Mouse (Mus musculus): Measurements from ENCODE around the gene Selenom. TPM values are rescaled to one million over a fixed set of nuclear protein-coding genes. Genes with fewer than 3 reads are reported as not detected.

Selenom gene
- polyA plus RNA-seq, 1 experiment from 2014 or later, result 129 TPM

- 7% methylated on average over 8 of the region's 8 CpGs for WGBS
- Histone ChIP-seq H3K27me3 (ENCODE audit: control insufficient read depth, insufficient read depth, low read depth, low read length) (no peaks in the 10 kb centered on the region), H3K9ac (ENCODE audit: low read depth, low read length) (no peak overlapping the region; the same call in 1 of the 2 replicates), H3K27ac (ENCODE audit: low read length) (no peak overlapping the region), H3K4me3 (ENCODE audit: low read depth, low read length) (peak overlapping the region; percentile 60), H3K9me3 (replicated peaks; ENCODE audit: control insufficient read depth, low read length, poor library complexity, severe bottlenecking) (no peaks in the 10 kb centered on the region), H3K4me1 (ENCODE audit: control insufficient read depth, insufficient read depth, low read length) (peaks cover 9% of the 10 kb centered on the region; the same call in 1 of the 2 replicates), H3K36me3 (ENCODE audit: control insufficient read depth, insufficient read depth, low read length) (no peaks in the 10 kb centered on the region), H3K4me2 (ENCODE audit: low read length) (peak overlapping the region; percentile 98)
- no peak for ATAC-seq
Measured at GRCm38 (mm10) chr11:3534956-3535355, 20.5 kb downstream of the Selenom start.

GRCm38 (mm10) chr11:3535406-3535986 lies 21.0 kb downstream of the Selenom start:
- ATAC-seq, result peak; percentile 83
- Histone ChIP-seq H3K4me2 (ENCODE audit: low read length) (peak overlapping the region; percentile 98), H3K9me3 (replicated peaks; ENCODE audit: control insufficient read depth, low read length, poor library complexity, severe bottlenecking) (no peaks in the 10 kb centered on the region), H3K4me3 (ENCODE audit: low read depth, low read length) (peak overlapping the region; percentile 60), H3K9ac (ENCODE audit: low read depth, low read length) (peak overlapping the region; percentile 81), H3K27ac (ENCODE audit: low read length) (peak overlapping the region; percentile 77), H3K27me3 (ENCODE audit: control insufficient read depth, insufficient read depth, low read depth, low read length) (no peaks in the 10 kb centered on the region), H3K4me1 (ENCODE audit: control insufficient read depth, insufficient read depth, low read length) (peaks cover 9% of the 10 kb centered on the region; the same call in 1 of the 2 replicates), H3K36me3 (ENCODE audit: control insufficient read depth, insufficient read depth, low read length) (no peaks in the 10 kb centered on the region)
- under 1% methylated on average over 33 of the region's 36 CpGs for WGBS

GRCm38 (mm10) chr11:3536082-3536481 lies 21.6 kb downstream of the Selenom start:
- Histone ChIP-seq H3K4me3 (ENCODE audit: low read depth, low read length) (peak overlapping the region; percentile 60), H3K36me3 (ENCODE audit: control insufficient read depth, insufficient read depth, low read length) (no peaks in the 10 kb centered on the region), H3K4me1 (ENCODE audit: control insufficient read depth, insufficient read depth, low read length) (peaks cover 9% of the 10 kb centered on the region; the same call in 1 of the 2 replicates), H3K9me3 (replicated peaks; ENCODE audit: control insufficient read depth, low read length, poor library complexity, severe bottlenecking) (no peaks in the 10 kb centered on the region), H3K9ac (ENCODE audit: low read depth, low read length) (peak overlapping the region; percentile 81), H3K4me2 (ENCODE audit: low read length) (peak overlapping the region; percentile 98), H3K27me3 (ENCODE audit: control insufficient read depth, insufficient read depth, low read depth, low read length) (no peaks in the 10 kb centered on the region), H3K27ac (ENCODE audit: low read length) (peak overlapping the region; percentile 77)
- WGBS, result 43% methylated on average over 5 of the region's 5 CpGs
- no peak for ATAC-seq

GRCm38 (mm10) chr11:3536745-3537333 lies 22.4 kb downstream of the Selenom start:
- WGBS, result 94% methylated on average over 5 of the region's 5 CpGs
- Histone ChIP-seq H3K9ac (ENCODE audit: low read depth, low read length) (no peak overlapping the region), H3K4me3 (ENCODE audit: low read depth, low read length) (no peak overlapping the region), H3K9me3 (replicated peaks; ENCODE audit: control insufficient read depth, low read length, poor library complexity, severe bottlenecking) (no peaks in the 10 kb centered on the region), H3K4me1 (ENCODE audit: control insufficient read depth, insufficient read depth, low read length) (peaks cover 9% of the 10 kb centered on the region; the same call in 1 of the 2 replicates), H3K4me2 (ENCODE audit: low read length) (no peak overlapping the region; the same call in 1 of the 2 replicates), H3K27ac (ENCODE audit: low read length) (no peak overlapping the region), H3K27me3 (ENCODE audit: control insufficient read depth, insufficient read depth, low read depth, low read length) (no peaks in the 10 kb centered on the region), H3K36me3 (ENCODE audit: control insufficient read depth, insufficient read depth, low read length) (no peaks in the 10 kb centered on the region)
- no peak for ATAC-seq

- no peak for ATAC-seq
- WGBS, result 89% methylated on average over 3 of the region's 3 CpGs
Measured at GRCm38 (mm10) chr11:3537711-3538110, 23.2 kb downstream of the Selenom start.

GRCm38 (mm10) chr11:3538341-3538740 lies 23.9 kb downstream of the Selenom start:
- peak overlapping the region; percentile 84 for H3K4me2 ChIP-seq (ENCODE audit: low read length)
- 73% methylated on average over 4 of the region's 4 CpGs for WGBS
- no peaks in the 10 kb centered on the region for H3K27me3 ChIP-seq (ENCODE audit: control insufficient read depth, insufficient read depth, low read depth, low read length)
- H3K9ac ChIP-seq (ENCODE audit: low read depth, low read length), result 0 out of 2 replicates have a peak overlapping the region, but pooled peaks have one; percentile 62
- no peaks in the 10 kb centered on the region for H3K9me3 ChIP-seq (replicated peaks; ENCODE audit: control insufficient read depth, low read length, poor library complexity, severe bottlenecking)
- peak overlapping the region; percentile 49 for H3K4me3 ChIP-seq (ENCODE audit: low read depth, low read length)
- H3K27ac ChIP-seq (ENCODE audit: low read length), result no peak overlapping the region
- ATAC-seq, result no peak
- no peaks in the 10 kb centered on the region for H3K36me3 ChIP-seq (ENCODE audit: control insufficient read depth, insufficient read depth, low read length)
- peaks cover 9% of the 10 kb centered on the region; the same call in 1 of the 2 replicates for H3K4me1 ChIP-seq (ENCODE audit: control insufficient read depth, insufficient read depth, low read length)

More at GRCm38 (mm10) chr11:3537711-3538110, 23.2 kb downstream of the Selenom start:
- Histone ChIP-seq H3K4me2 (ENCODE audit: low read length) (peak overlapping the region; percentile 1; the same call in 1 of the 2 replicates), H3K36me3 (ENCODE audit: control insufficient read depth, insufficient read depth, low read length) (no peaks in the 10 kb centered on the region), H3K9me3 (replicated peaks; ENCODE audit: control insufficient read depth, low read length, poor library complexity, severe bottlenecking) (no peaks in the 10 kb centered on the region), H3K4me3 (ENCODE audit: low read depth, low read length) (no peak overlapping the region), H3K4me1 (ENCODE audit: control insufficient read depth, insufficient read depth, low read length) (peaks cover 9% of the 10 kb centered on the region; the same call in 1 of the 2 replicates), H3K9ac (ENCODE audit: low read depth, low read length) (no peak overlapping the region), H3K27me3 (ENCODE audit: control insufficient read depth, insufficient read depth, low read depth, low read length) (no peaks in the 10 kb centered on the region), H3K27ac (ENCODE audit: low read length) (no peak overlapping the region)

- H3K9ac ChIP-seq (ENCODE audit: low read depth, low read length), result peak overlapping the region; percentile 64
- no peaks in the 10 kb centered on the region for H3K36me3 ChIP-seq (ENCODE audit: control insufficient read depth, insufficient read depth, low read length)
- peak overlapping the region; percentile 49 for H3K4me3 ChIP-seq (ENCODE audit: low read depth, low read length)
- H3K27me3 ChIP-seq (ENCODE audit: control insufficient read depth, insufficient read depth, low read depth, low read length), result no peaks in the 10 kb centered on the region
- 4% methylated on average over 33 of the region's 33 CpGs for WGBS
- peak overlapping the region; percentile 84 for H3K4me2 ChIP-seq (ENCODE audit: low read length)
- no peaks in the 10 kb centered on the region for H3K9me3 ChIP-seq (replicated peaks; ENCODE audit: control insufficient read depth, low read length, poor library complexity, severe bottlenecking)
- H3K4me1 ChIP-seq (ENCODE audit: control insufficient read depth, insufficient read depth, low read length), result peaks cover 9% of the 10 kb centered on the region; the same call in 1 of the 2 replicates
- H3K27ac ChIP-seq (ENCODE audit: low read length), result no peak overlapping the region
- ATAC-seq, result peak; percentile 95
Measured at GRCm38 (mm10) chr11:3539111-3539825, 24.8 kb downstream of the Selenom start.

GRCm38 (mm10) chr11:3539826-3540196 lies 25.3 kb downstream of the Selenom start:
- no peak overlapping the region for H3K27ac ChIP-seq (ENCODE audit: low read length)
- ATAC-seq, result no peak
- WGBS, result 84% methylated on average over 4 of the region's 4 CpGs
- H3K9me3 ChIP-seq (replicated peaks; ENCODE audit: control insufficient read depth, low read length, poor library complexity, severe bottlenecking), result no peaks in the 10 kb centered on the region
- no peak overlapping the region for H3K9ac ChIP-seq (ENCODE audit: low read depth, low read length)
- H3K36me3 ChIP-seq (ENCODE audit: control insufficient read depth, insufficient read depth, low read length), result no peaks in the 10 kb centered on the region
- no peaks in the 10 kb centered on the region for H3K27me3 ChIP-seq (ENCODE audit: control insufficient read depth, insufficient read depth, low read depth, low read length)
- H3K4me3 ChIP-seq (ENCODE audit: low read depth, low read length), result peak overlapping the region; percentile 49
- H3K4me1 ChIP-seq (ENCODE audit: control insufficient read depth, insufficient read depth, low read length), result peaks cover 9% of the 10 kb centered on the region; the same call in 1 of the 2 replicates
- H3K4me2 ChIP-seq (ENCODE audit: low read length), result peak overlapping the region; percentile 84

All from midbrain, embryonic 16.5 days (tissue).